Mouse (Mus musculus) ovary, postnatal 36 days (tissue): ENCODE measurements around the gene Myt1l.

ENCODE experiments used
- DNase-seq: peaks from one replicate; pipeline ENCODE4 v3.0.0; 2022; ENCODE audit warnings: low spot score, mixed read lengths

Myt1l gene

DNA sequence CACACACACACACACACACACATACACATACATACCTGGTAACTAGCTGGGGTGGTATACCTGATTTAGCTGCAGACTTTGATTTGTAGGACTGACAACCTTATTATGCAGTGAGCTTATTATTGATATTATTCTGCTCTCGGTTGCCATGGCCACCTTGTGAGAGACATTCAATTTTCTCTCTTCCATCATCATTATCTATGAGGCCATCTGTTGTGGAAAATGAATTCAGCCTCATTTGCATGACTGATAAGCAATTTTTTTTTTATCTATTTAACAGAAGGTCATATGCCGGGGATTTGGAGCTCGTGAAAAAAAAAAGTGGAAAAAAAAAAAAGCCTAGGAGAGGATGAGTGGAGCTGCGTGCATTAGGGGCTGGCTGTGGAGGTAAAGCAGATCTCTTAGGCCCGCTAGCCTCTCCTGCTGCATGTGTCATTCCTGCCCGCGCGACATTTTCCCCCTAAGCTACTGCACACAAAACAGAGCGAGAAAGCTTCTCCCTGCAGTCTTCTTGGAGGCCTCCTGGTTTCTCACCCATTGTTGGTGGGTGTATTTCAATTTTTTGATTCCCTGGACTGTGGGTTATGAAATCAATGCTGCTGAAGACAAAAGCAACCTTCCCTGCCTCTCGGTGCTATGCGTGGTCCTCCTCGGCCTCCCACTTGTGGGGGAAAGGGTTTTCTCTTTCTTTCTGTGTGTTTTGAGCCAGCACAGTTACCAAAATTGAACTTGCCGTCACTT, at the start of gene Myt1l:
Gene Myt1l, plus strand, starts transcription at position 354 of the 741 bp plus-strand sequence.
- DNase-seq = no peak

DNA sequence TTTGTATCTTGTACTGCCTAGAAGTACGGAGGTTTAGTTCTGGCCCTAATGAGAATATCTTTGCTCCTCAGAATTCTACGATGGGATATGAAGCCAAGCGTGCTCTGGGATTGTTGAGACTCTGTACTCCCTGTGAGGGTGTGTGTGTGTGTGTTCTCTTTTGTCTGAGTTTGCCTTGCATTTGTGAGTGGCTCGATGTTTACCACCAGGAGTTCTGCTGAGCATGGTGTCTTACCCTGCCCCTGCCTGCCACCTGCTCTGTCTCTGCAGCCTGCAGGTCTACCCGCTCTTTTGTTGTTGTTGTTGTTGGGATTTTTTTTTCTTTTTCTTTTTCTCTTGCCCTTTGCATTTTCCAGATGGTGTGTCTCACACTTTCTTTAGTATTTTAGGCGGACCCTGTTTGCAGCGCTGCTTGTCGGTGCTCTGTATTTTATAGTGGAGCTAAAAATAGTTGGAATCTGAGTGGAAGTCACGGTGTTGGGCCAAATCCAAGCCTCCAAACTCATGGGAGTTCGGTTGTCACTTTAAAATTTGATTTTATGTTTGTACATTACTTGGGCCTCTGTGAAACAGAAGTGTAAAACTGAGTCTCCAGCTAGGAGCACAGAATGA, 41.7 kb upstream of the Myt1l start:
- DNase-seq = no peak

DNA sequence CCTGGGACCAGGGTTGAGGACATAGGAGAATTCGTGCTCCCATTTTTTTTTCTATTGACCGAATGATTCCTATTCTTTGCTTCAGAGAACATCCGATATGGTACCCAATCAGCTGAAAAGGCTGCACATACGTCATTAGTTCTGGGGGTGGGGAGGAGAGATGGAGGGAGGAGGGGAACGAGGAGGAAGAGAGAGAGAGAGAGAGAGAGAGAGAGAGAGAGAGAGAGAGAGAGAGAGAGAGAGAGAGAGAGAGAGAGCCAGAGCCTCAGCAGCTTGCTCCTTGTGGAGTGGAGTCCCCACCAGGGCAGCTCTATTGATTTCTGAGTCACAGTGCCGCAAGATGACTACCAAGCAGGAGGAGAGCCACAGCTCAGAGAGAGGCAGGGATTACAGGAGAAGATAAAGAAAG, 1.9 kb upstream of the Myt1l start:
- no peak for DNase-seq

DNA sequence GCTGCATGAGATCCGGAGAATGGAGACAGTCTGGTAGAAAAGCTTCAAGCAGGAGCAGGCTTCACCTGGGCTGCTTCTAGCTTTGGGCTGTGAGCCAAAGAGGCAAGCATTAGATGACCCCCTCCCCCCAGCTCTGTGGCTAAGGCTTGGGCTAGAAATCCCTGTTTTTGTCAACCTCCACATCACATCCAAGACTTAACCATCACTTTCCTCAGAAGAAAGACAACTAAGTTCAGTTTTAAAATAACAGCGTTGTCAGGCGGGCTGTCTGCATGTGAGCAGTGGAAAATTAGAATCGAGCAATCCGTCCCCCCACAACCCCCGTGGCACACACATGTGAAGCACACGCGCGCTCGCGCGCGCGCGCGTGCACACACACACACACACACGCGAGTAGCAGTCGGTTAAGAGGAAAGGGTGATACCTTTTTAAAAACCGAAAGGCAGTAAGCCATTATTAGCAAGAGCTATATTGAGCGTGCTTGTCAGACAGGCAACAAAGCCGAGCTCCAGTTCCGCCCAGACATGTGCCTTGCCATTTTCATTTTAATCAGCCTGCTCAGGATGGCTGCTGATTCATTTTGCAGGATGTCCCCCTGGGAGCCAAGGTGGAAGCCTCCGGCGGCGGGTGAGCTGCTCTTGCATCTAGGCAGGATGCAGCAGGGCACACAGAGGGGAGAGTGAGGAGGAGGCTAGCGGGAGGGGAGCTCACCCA, 979 bp upstream of the Myt1l start:
- DNase-seq = no peak

DNA sequence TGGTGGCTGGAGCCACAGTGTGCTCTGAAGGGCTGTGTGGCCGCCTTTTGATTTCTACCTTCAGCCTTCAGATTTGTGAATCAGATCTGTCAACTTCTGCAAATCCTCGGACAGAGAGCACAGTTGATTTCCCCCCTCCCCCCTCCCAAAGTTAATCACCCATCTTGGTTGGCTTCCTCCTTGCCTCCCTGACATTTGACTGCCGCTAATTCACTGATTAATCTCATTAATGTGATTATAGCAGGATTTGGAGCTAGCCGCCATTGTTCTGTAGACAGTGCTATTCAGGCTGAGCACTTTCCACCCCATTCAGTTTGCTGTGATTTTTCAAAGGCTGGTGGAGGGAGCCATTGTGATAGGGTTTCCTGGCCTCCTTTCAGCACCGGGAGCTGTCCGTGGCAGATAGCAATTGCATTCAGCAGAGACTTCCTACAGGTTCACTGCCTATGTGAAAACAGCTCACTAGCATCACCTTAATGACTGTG, 2.1 kb downstream of the Myt1l start:
- peak; percentile 40 for DNase-seq

DNA sequence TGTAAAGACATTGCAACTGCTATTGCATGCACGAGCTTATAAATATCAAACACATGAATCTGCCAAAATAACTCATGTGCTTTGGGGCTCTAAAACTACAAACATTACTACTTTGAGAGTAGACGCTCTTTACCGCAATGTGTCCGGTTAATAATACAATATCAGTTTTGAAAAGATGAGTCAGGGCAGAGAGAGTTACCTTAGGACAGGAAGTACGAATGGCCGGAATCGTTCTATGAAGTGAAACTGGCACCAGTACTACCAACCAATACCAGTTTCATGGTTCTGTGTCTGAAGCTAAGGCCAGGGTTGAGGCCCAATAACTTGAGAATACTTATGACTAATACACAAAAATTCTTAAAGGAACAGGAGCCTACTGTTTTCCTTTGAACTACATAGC, 2.6 kb downstream of the Myt1l start:
- DNase-seq = no peak

DNA sequence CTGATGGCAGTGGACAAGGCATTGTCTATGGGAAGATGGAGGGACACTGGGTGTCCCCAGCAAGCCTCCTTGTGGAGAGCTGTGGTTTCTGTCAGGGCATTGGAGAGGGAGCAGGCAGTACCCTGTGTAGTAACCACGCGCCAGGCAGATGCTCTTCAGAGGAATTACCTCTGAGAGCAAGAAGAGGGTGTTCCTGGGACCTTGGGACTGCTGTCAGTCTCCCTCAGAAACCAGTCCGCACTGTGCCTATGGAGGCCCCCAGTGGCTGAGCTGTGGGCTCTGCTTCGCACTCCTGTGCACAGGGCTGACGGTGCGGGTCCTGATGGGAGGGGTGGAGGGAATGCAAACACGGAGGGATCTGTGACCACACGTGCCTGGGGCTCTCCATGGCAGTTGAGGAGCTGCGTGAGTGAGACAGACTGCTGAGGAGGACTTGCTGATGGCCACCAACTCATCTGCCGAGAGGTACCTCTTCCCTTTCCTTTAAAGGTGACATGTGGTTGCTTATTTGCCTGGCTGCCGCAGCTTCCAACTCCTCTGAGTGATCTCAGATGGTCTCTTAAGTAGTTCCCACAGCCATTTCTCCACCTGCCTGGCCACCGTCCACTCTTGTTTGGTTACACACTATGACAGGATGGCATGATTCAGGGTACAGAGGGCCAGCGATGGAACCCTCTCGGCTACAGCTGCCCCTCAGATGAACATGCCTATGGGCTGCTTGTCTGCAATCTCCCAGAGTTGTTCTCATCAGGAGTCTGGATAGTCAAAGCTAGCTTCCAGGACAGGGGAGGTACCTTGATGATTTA, 5.1 kb downstream of the Myt1l start:
- DNase-seq = no peak

DNA sequence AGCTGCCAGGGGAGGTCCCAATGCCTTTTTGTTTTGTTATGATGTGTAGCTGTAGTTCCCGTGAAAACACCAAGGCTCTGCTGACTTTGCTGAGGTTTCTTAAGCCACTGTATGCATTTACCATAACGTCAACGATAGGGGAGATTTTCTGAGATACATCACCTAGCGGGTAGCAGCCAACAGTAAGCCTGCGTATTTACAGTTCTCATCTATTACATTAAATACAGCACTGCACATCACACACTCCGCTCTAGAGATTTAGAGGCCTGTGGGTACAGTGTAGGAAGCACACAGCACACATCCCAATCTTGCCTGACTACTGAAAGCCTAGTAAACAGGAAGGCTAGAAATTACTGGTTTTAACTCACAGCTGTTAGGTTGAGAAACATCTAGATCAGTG, 6.1 kb downstream of the Myt1l start:
- DNase-seq = no peak

DNA sequence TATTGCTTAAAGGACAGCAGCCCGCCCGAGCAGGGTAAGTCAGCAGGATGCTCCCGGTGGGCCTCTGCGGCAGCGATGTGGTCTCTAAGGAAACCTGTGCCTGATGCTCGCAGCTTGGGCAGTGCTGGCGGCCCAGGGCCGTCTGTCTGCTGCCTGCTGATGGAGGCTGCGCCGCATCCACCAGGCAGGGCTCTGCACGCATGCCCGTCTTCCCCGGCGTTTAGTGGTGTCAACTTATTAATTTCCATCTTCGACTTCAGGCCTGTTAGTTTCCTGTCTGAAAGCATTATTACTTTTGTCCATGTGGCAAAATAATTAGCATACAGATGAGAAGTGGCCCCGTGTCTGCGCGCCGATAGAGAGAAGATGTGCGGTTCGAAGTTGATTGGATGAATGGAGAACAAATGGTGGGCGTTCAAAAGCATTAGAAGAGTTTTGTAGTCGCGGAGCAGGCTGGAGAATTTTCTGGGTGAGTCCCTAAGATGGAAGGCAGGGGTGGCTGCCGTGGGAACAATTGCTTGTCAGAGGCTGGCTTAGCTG, 6.6 kb downstream of the Myt1l start:
- no peak for DNase-seq

DNA sequence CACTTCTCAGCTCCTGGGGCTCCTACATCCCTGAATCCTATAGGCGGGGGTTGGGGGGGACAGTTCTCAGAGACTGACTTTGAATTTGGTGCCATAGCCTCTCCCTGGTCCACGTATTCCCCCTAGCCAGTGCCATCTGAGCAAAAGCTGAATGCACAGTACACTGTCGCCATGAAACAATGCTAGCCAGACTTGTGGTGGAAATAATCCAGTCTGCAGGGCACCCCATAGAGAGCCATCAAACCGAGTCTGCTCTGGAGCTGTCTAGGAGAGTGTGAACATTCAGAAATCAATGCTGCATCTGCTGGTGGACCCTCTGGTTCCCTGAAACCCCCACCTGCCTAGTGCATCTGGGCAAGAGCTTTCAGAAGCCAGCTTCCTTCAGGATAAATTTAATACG, 9.7 kb downstream of the Myt1l start:
- DNase-seq = no peak

DNA sequence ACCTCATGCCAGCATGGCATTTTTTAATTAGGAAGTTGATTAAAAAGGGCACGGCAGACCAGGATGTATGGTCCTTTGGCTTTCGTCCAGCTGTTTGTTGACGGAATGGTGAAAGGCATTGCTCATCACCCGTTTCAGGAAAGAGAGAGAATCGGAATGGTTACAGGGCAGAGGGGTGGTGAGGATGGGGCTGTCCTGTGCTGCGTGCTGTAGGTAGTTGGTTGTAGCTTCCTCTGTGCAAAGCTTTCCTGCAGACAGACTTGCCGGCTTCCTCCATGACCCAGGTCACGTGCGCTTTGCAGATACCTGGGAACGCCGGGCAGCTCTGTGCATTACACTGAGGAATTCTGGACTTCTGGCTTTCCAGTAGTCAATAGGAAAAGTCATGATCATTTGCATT, 10.3 kb downstream of the Myt1l start:
- DNase-seq = no peak

DNA sequence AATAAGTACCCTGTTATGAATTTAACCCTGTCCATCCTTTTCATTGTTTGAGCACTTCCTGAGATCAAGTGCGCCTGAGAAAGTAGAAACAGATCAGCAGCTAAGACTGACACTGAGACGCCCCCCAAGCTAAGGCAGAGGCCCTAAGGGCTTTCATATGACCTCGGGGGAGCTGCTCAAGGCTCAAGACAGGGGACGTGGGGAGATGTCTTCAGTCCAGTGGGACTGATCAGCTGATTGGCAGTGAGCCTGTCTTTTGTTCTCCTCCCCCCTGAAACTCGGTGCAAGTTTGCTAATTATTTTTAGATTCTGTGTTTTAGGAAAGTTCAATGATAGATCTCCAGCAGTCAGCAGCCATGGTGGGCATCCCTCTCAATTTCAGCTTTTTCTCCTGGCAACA, 10.9 kb downstream of the Myt1l start:
- DNase-seq = no peak

DNA sequence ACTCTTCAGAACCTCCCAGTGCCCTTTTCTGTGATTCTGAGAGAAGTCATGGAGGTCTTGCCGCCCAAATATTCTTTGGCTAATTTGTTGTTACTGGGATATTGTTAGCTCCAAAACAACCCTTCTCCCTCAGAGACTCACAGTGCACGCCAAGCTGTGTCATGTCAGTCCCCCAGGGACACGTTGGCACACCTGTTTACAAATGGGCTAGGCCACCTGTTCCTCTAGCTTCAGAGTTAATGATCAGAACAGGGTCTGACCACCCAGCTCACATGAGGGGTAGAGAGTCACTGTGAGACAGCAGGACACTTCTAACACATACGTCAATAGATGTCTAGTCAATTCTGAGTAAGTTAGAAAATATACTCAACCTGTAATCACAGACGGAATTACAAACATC, 12.6 kb downstream of the Myt1l start:
- no peak for DNase-seq

DNA sequence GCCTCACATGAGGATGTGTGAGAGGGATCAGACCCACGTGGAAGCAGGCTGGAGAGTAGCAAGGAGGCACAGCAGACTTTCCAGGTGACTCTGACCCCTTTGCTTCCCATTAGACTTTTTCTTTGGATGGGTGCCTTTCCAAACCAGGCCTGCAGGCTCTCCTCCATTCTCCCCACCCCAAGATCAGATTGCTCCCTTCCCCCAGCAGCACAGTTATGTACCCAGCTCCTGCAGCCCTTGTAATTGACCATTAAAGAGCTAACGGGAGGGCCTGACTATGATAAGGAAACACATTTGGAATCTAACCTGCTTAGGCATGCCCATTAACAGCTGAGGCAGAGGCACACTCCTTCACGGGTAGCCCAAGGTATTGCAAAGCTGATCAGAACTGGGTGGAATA, 17.9 kb downstream of the Myt1l start:
- DNase-seq = no peak

DNA sequence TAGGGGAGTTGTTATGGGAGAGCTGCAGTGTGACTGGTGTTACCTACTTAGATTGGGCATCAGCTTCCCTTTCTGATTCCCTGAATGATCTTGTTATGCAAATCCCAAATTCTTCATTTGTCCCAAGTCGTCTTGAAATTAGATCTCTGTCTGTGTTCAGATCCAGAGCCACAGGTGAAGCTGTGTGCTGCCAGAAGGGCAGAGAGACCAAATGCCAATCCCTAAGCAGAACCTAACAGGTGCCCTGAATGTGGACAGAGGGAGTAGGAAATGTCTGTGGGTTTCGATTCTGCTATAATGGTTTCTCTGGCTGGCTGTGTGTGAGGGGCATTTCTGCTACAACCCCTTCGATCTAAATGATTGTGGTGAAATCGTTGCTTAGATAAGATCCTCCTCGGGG, 18.9 kb downstream of the Myt1l start:
- DNase-seq = no peak

DNA sequence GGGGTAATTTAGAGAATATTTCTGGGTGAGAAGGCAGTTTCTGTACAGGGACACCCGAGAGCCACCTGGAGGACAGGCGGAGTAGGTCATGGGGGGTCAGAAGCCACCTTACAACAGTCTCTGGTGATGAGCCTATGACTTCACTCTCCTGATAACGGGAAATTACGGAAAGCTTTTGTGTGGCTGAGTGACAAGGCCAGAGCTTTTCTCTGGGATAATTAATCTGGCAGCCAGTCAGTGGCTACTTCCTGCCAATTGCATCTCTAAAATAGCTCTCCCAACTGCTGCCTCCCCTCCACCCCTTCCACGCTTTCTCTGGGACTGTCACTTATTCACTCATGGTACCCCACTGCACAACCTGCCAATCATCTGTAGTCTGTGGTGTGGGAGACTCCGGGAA, 19.6 kb downstream of the Myt1l start:
- no peak for DNase-seq

DNA sequence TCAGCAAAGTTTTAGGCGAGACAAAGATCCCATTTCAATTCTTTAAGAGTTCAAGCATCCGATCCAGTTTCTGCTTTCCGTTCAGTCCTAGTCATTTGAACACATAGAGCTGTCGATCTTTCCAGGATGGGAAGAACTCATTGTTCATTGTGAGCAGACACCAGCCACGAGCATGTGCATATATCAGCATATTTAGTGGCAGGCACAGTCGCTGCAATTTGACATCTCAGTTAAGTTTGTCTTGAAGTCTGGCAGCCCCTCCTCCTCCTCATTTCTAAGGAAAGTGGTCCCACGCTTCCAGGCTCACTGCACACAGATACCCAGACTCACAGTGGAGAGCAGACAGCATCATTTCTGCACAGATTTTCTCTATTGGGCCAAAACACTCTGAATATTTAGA, 25.0 kb downstream of the Myt1l start:
- DNase-seq = no peak

DNA sequence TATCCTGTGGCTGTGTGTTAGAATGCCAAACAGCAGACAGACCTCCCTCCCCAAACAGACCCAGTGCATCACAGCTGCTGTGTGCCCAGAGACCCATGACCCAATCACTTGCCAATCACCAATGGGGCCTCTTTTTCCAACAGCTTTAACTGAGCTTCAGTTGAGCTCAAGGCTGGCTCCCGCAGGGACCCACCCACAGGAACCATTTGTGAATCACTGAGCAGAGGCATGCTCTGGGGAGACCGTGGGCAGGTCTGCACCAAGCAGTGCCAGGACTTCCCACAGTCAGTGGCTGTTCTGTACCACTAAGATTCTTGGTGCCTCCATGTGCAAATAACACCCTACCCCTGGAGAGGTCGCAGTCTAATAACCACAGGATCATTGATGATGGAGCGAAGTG, 27.5 kb downstream of the Myt1l start:
- DNase-seq = no peak

DNA sequence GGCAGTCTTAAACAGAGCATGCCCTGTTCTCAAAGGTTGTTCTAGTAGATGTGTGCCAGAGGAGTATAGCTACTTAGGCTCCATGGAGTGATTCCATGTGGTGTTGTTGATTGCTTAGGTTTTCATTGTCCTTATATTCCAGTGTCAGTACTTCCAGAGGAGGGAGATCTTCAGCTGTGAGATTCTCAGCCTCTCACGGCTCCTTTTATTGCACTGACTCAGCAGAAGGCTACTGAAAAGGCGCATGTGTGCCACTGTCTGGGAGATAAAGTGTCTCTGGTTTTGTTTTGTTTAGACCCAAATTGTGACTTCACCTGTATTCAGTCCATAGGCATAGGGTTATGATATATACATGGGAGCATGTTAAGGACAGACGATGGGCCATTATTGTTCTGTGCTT, 28.2 kb downstream of the Myt1l start:
- no peak for DNase-seq

DNA sequence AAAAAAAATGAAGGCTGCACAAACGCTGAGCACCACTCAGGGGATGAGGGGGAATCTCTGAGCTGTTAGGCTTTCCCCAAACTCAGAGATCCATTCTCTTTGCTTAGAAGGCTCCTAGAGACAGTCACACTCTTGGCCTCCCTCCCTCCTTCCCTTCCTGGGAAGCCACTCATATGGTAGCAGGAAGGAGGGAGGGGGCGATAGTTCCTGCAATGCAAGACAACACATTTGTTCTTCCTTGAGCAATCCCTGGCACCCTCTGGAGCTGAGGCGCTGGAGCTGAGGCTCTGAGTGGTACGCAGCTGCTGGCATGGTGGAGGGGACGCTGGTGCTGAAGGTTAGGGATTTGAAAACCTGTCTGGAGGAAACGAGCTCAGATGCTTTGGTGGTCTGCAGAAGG, 28.7 kb downstream of the Myt1l start:
- no peak for DNase-seq

DNA sequence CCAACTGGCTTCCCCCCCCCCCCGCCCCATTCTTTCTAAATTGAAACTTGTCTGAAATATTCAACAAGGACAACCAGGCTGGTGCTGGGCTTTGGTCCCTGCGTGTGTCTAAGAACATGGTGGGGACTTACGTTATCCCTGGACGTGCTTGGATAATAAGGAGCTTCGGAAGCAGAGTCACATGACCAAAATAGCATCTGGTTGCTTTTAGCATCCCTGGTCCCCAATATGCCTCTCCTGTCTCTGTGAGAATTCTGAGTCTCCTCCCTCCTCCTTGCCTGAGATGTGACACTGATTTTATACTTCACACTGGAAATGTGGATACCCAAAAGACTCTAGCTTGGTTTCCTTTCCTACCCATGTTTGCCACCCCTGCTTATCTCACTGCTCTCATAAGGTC, 31.6 kb downstream of the Myt1l start:
- no peak for DNase-seq

DNA sequence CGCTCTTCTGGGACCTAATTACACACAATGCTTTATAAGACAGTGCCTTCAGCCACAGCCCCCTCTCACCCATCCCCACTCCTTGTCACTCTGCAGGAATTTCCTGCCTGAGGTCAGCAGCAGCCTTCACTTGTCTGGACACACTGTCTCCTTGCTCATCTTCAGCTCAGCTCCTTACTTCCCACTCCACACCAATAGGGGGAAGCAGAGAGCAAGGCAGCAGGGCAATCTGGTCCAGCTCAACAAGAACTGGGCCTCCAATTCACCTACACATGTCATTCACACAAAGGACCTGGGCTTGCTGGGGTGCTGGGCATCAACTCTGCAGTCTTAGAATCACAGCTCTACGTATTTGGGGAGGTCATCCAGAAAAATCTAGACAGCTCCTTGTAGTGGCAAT, 33.0 kb downstream of the Myt1l start:
- DNase-seq = no peak
